9 mouse cellular contexts compared by ENCODE assay signal in genomic region chr14:77011804-77012203, GRCm38 (mm10). TPM values are rescaled to one million over a fixed set of nuclear protein-coding genes. Genes with fewer than 3 reads are reported as not detected.
DNase-seq lines count a peak whose midpoint lies in the region; ATAC-seq lines count a peak whose summit lies in the region.
"Had no signal": no experiment of that assay in that cellular context is flagged by ENCODE, and none has a peak within 500 bp of the region (broad histone marks: within the 10 kb centered on the region; RNA-seq: fewer than 3 reads in every experiment).

No protein-coding gene starts in this region.

- peak; percentile 66 for DNase-seq in urinary bladder, postnatal 14 days (ENCODE audit: low spot score)
- DNase-seq in urinary bladder, postnatal 10 days (ENCODE audit: low spot score), result no peak
- DNase-seq in c-Kit-positive CD71-positive TER-119-positive erythroid progenitor cells, embryonic 14.5 days (ENCODE audit: low spot score), result peak; percentile 51
- DNase-seq in induced T-regulatory cell, adult 2 months (ENCODE audit: low read depth), result peak; percentile 75
- DNase-seq in left cerebral cortex, postnatal 10 days (ENCODE audit: extremely low spot score in 1 of 2, low spot score in 2 of 2), result peak; percentile 55 to 72
- DNase-seq in spleen, postnatal 36 days (ENCODE audit: low spot score in 2 of 2), result peak; percentile 14 to 36

- intact Hi-C loops in left cerebral cortex, postnatal 10 days (cut with DNase I), result loop anchor here (2.0 to 10.0 kb wide), 3 partner anchors 533 to 897 kb away; partner anchors contain the start of genes Gpalpp1 and Nufip1

- no peaks in the 10 kb centered on the region for H3K36me3 ChIP-seq in forebrain, embryonic 16.5 days (ENCODE audit: control insufficient read depth, insufficient read depth)
- H3K36me3 ChIP-seq in midbrain, embryonic 16.5 days (ENCODE audit: control insufficient read depth, insufficient read depth, low read length), result no peaks in the 10 kb centered on the region
- H3K36me3 ChIP-seq: stomach, embryonic 15.5 days had no signal

- 4% methylated on average over 3 of the region's 3 CpGs for WGBS in forebrain, embryonic 16.5 days
- 5% methylated on average over 3 of the region's 3 CpGs for WGBS in midbrain, embryonic 16.5 days

- no peaks in the 10 kb centered on the region for H3K27me3 ChIP-seq in forebrain, embryonic 16.5 days (replicated peaks; ENCODE audit: control insufficient read depth, insufficient read depth, low read length)
- no peaks in the 10 kb centered on the region for H3K27me3 ChIP-seq in midbrain, embryonic 16.5 days (ENCODE audit: control insufficient read depth, insufficient read depth, low read depth, low read length)
- H3K27me3 ChIP-seq: stomach, embryonic 15.5 days had no signal

- H3K4me2 ChIP-seq in forebrain, embryonic 16.5 days (ENCODE audit: low read length), result no peak overlapping the region
- no peak overlapping the region for H3K4me2 ChIP-seq in midbrain, embryonic 16.5 days (ENCODE audit: low read length)
- H3K4me2 ChIP-seq: stomach, embryonic 15.5 days had no signal

- H3K9me3 ChIP-seq in forebrain, embryonic 16.5 days (ENCODE audit: control insufficient read depth, low read length), result no peaks in the 10 kb centered on the region
- H3K9me3 ChIP-seq in midbrain, embryonic 16.5 days (replicated peaks; ENCODE audit: control insufficient read depth, low read length, poor library complexity, severe bottlenecking), result no peaks in the 10 kb centered on the region
- H3K9me3 ChIP-seq: stomach, embryonic 15.5 days had no signal

- H3K4me1 ChIP-seq in forebrain, embryonic 16.5 days (replicated peaks; ENCODE audit: control insufficient read depth, insufficient read depth, low read length), result 0 out of 2 replicates have a peak, but pooled peaks cover 3% of the 10 kb centered on the region
- H3K4me1 ChIP-seq in midbrain, embryonic 16.5 days (ENCODE audit: control insufficient read depth, insufficient read depth, low read length), result no peaks in the 10 kb centered on the region
- H3K4me1 ChIP-seq: stomach, embryonic 15.5 days had no signal

- no peak overlapping the region for H3K27ac ChIP-seq in forebrain, embryonic 16.5 days (ENCODE audit: low read length)
- H3K27ac ChIP-seq in midbrain, embryonic 16.5 days (ENCODE audit: low read length), result peak overlapping the region; percentile 18; the same call in 1 of the 2 replicates
- H3K27ac ChIP-seq: stomach, embryonic 15.5 days had no signal

- no peak overlapping the region for H3K9ac ChIP-seq in forebrain, embryonic 16.5 days (replicated peaks; ENCODE audit: low read depth, low read length)
- H3K9ac ChIP-seq in midbrain, embryonic 16.5 days (ENCODE audit: low read depth, low read length), result peak overlapping the region; percentile 31; the same call in 1 of the 2 replicates
- H3K9ac ChIP-seq: stomach, embryonic 15.5 days had no signal

- ATAC-seq in forebrain, embryonic 16.5 days, result peak; percentile 70
- ATAC-seq in midbrain, embryonic 16.5 days, result peak; percentile 73

- H3K4me3 ChIP-seq in forebrain, embryonic 16.5 days (replicated peaks; ENCODE audit: low read length), result no peak overlapping the region
- no peak overlapping the region for H3K4me3 ChIP-seq in midbrain, embryonic 16.5 days (ENCODE audit: low read depth, low read length)
- H3K4me3 ChIP-seq: stomach, embryonic 15.5 days had no signal

RNA-seq across cellular contexts. Expression of gene Ccdc122, which starts 24.8 kb away (rescaled TPM):
- 0.53 and 0.54 TPM in 2 replicates for polyA plus RNA-seq in forebrain, embryonic 16.5 days (2015; fragmentation: Nextera tagmentation; extraction: Ambion mirVana)
- total RNA-seq in left cerebral cortex, postnatal 10 days (2021), result under 1 TPM; 0.69 to 0.93 TPM
- polyA plus RNA-seq in midbrain, embryonic 16.5 days (2015; fragmentation: Nextera tagmentation; extraction: Ambion mirVana), result 0.41 and 0.63 TPM in 2 replicates

RNA-seq across cellular contexts. Expression of gene Lacc1, which starts 24.9 kb away (rescaled TPM):
- polyA plus RNA-seq in forebrain, embryonic 16.5 days (2015; fragmentation: Nextera tagmentation; extraction: Ambion mirVana), result 1.5 and 2.2 TPM in 2 replicates
- total RNA-seq in left cerebral cortex, postnatal 10 days (2021), result 1 to 10 TPM; 4.1 to 5.5 TPM
- polyA plus RNA-seq in midbrain, embryonic 16.5 days (2015; fragmentation: Nextera tagmentation; extraction: Ambion mirVana), result 1.5 and 2.0 TPM in 2 replicates
